Mouse (Mus musculus) hematopoietic multipotent progenitor cell, adult 10-12 weeks (in vitro differentiated cells): ENCODE measurements around the gene Borcs7. TPM values are rescaled to one million over a fixed set of nuclear protein-coding genes. Genes with fewer than 3 reads are reported as not detected.

Experiments
- polyA plus RNA-seq: library from polyadenylated mRNA; stranded (reverse); fragments of >175 nt; gene quantifications from 2 replicates; pipeline ENCODE4 v1.2.3, GENCODE M21; 2012; ENCODE audit warnings: low replicate concordance

Borcs7 gene
- polyA plus RNA-seq = 1.2 and 2.5 TPM in 2 replicates

DNA sequence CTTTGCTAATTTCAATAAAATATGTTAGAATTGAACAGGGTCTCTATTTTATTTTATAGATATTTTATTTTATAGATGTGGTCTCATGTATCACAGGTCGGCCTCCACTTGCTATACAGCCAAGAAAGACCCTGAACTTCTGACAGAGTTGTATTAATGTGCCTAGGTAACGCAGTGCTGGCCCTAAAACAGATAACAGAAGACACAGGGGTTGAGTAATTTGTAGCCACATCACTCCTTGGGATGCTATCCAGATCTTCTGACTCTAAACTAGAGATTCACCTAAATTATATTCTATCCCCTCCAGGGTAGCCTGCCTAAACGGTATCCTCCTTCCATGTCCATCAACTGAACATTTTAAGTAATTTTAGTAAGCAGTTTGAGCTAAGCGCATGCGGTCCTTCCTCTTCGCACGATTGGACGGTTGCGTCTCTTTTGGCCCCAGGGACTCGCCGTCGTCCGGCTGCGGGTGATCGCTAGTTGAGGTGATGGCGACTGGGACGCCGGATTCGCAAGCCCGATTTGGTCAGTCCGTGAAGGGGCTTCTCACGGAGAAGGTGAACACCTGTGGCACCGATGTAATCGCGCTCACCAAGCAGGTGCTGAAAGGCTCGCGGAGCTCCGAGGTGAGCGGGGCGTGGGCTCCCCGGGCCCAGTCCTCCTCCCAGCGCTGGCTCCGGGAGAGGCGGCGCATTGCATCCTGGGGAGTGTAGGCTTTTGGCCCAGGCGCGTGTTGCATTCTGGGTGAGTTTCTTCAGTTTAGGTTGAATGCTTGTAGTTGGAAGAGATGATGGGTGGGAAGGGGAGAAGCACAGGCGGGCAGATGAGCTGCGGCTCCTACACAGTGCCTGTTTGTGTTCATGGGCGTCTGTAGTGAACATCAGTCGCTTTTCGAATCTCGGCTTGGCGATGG lies at the start of gene Borcs7:
Gene Borcs7 (plus strand): TSS at position 447 of the 913 bp plus-strand sequence.

DNA sequence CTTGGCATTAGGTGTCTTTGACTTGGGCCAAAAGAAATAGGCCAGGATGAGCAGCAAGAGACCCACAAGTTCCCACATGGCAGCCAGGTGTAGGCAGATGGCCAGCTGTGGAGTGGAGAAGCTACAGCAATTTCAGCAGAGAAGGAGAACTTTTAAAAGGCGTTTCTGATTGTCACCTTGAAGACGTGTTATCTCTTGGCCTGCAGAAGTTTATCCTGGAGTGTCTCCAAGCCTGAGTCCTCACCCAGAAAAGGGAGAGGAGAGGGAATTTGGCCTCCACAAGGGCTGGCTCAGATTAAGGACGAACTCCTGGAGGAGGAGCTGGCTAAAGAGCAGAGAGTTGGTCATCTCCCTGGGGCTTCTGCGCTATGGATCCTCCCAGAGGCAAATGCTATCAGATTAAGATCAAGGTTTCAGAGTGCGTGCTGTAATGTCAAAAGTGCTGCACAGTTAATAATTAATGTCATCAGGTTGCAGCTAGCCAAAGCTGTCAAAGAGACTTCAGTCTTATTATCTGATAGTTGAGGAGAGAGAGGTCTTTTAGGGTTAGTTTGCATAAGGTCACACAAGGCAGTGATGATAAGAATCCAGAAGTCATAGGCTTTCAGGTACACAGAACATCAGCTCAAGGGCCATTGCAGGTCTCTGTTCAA lies 16.8 kb upstream of the Borcs7 start, which contains the start of gene Cyp17a1:
Gene Cyp17a1 (minus strand): TSS at position 407 of the 653 bp plus-strand sequence.

GRCm38 (mm10) chr19:46707296-46708151 lies 17.8 kb downstream of the Borcs7 start, which contains the start of gene As3mt:
Gene As3mt (plus strand): TSS chr19:46707458.

Other genes starting within 250 kb of the Borcs7 start
- gene Trim8, start 188.2 kb upstream of the Borcs7 start, polyA plus RNA-seq = 113 and 173 TPM in 2 replicates
- gene Arl3, start 116.7 kb upstream of the Borcs7 start, polyA plus RNA-seq = 6.1 and 13.0 TPM in 2 replicates
- 0.89 and 2.4 TPM in 2 replicates for gene Sfxn2, start 116.5 kb upstream of the Borcs7 start, polyA plus RNA-seq
- 72.2 and 116 TPM in 2 replicates for gene Wbp1l, start 90.8 kb upstream of the Borcs7 start, polyA plus RNA-seq
- gene Cyp17a1, start 16.7 kb upstream of the Borcs7 start, polyA plus RNA-seq = not detected in 2 replicates
- 2.0 and 3.9 TPM in 2 replicates for gene As3mt, start 17.6 kb downstream of the Borcs7 start, polyA plus RNA-seq
- 8.2 and 15.9 TPM in 2 replicates for gene Cnnm2, start 71.7 kb downstream of the Borcs7 start, polyA plus RNA-seq